Mouse (Mus musculus) 3T3-L1 (cell line): ENCODE data around the gene Il17rc.

Experiments used
- DNase-seq: peaks from one replicate; pipeline ENCODE4 v3.0.0-alpha.2; 2015; ENCODE audit warnings: low read depth, low spot score

Il17rc gene

GRCm38 (mm10) chr6:113495071-113495675, 23.9 kb downstream of the Il17rc start:
- DNase-seq = no peak

DNA sequence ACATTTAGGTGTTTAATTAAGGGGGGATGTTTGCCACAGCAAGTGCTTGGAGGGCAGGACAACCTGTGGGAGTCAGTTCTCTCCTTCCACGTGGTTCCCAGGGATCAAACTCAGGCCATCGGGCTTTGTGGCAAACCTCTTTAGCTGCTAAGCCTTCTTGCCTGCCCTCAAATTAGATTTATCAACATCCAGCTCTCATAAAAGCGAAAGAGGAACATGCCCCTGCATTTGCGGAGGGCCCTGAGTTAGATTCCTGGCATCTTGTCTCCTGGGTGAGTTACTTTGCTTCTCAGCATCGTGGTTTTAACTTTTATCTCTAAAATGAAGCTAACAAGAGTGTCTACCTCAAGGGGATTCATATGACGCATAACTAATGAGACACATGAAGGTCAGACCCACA, 28.1 kb downstream of the Il17rc start:
- DNase-seq = no peak

- no peak for DNase-seq
Measured at GRCm38 (mm10) chr6:113501388-113502084, 30.3 kb downstream of the Il17rc start, which contains the start of gene Prrt3. Gene Prrt3 (minus strand): TSS chr6:113501931.

DNA sequence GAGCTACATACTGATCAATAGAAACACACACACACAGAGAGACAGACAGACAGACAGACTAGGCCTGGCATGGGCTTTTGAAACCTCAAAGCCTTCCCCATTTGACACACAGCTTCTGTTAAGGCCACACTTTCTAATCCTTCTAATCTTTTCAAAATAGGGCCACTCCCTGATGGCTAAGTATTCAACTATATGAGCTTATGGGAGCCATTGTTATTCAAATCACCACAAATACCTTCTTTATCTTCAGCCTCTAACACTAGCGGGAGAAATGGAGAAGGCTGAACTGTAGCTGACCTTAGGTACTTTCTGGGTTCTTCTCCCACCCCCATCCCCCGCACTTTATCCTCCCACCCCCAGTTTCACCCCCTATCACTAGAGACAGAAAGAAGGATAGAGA, 31.6 kb downstream of the Il17rc start:
- DNase-seq = no peak

DNA sequence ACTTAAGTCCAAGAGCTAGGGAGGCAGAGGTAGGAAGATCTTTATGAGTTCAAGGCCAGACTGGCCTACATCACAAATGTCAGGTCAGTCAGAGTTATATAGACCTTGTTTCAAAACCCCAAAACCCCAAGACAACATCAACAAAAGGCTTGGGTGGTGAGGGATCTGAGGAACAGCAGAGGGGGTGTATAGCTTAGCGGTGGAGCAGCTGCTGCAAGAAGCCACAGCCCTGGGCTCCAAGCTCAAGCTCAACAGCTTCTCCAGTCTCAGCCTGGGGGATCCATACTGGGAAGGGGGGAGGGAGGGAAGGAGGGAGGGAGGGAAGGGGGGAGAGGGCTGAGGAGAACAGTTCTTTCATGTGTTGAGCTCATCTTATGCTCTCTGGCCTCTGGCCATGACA, 34.5 kb downstream of the Il17rc start:
- no peak for DNase-seq

DNA sequence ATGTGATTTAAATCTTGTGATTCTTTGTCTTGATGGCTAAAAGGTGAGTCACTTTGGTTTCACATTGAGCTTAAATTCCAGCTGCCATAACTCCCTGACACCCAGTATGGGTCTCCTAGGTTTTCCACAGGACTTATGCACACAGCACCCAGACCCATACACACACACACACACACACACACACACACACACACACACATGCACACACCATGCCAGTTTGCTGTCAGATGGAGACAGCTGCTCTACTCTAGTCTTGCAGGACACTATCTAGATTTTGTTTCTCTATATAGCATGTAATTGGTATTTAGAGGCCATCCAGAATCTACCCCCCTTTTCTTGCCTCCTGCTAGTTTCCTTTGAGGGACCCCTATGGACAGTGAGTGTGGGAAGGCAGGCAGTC, 35.9 kb downstream of the Il17rc start:
- DNase-seq = peak; percentile 57

DNA sequence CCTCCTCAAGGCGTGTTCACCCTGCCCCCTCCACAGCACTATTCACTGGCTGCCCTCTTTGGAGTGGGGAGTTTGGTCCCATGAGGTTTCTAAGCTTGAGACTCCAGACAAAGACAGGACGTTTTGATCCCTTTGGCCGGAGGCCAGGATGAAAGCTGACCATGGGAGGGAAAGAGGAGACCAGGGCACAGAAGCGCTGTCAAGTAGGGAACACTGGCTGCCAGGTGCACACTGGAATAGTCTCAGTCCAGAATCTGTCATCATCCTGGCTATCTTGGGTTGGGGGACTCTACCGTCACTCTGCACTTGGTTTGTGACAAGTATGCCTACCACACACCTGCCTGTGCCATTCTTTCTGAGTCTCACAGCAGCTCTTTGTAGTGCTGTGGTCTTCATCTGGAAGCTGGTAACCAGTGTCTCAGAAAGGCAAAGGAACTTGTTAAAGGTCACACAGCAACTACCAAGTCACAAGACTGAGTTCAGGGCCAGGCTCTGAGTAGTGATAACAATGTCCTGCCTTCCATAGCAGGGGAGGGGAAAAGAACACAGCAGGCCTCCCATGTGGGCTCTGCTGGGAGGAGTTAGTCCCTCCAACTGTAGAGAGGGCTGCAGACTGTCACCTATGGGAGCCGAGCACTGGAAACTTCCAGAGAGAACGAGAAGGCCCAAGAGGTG, 37.2 kb downstream of the Il17rc start:
- DNase-seq = peak; percentile 25

- DNase-seq = peak; percentile 38
Measured at GRCm38 (mm10) chr6:113508947-113509280, 37.7 kb downstream of the Il17rc start.

- no peak for DNase-seq
Measured at GRCm38 (mm10) chr6:113513944-113514343, 42.7 kb downstream of the Il17rc start.

- DNase-seq = no peak
Measured at GRCm38 (mm10) chr6:113514600-113514999, 43.4 kb downstream of the Il17rc start.

DNA sequence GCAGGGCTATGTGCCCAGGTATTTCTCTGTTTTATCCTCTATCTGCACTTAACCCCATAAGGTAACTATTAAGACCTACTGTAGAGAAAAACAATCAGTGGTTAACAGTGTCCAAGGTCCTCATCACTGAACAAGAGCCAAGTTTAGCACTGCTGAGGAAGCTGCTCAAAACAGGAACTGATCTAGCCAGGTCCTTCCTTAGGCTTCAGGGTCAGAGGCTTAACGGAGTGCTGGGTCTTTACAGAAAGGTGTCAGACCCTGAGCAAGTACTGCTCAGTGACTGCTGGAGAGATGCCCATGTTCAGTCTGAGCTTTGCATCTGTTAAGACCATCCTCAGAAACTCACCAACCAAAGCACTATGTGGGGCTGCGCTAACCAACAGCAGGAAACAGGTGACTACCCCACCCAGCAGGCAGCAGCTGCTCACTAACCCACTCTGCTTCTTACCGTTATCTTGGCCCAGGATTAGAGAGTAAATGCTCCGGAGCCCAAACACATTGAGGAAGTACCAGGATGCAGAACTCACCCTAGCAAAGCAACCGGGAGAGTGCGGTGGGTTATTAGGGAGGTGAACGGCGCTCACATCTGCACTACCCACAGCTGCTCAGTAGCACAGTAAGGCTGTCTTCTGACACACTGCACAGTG, 46.3 kb downstream of the Il17rc start:
- no peak for DNase-seq

- peak; percentile 88 for DNase-seq
Measured at GRCm38 (mm10) chr6:113522310-113522709, 51.1 kb downstream of the Il17rc start.

- DNase-seq = no peak
Measured at GRCm38 (mm10) chr6:113523420-113523819, 52.2 kb downstream of the Il17rc start.

DNA sequence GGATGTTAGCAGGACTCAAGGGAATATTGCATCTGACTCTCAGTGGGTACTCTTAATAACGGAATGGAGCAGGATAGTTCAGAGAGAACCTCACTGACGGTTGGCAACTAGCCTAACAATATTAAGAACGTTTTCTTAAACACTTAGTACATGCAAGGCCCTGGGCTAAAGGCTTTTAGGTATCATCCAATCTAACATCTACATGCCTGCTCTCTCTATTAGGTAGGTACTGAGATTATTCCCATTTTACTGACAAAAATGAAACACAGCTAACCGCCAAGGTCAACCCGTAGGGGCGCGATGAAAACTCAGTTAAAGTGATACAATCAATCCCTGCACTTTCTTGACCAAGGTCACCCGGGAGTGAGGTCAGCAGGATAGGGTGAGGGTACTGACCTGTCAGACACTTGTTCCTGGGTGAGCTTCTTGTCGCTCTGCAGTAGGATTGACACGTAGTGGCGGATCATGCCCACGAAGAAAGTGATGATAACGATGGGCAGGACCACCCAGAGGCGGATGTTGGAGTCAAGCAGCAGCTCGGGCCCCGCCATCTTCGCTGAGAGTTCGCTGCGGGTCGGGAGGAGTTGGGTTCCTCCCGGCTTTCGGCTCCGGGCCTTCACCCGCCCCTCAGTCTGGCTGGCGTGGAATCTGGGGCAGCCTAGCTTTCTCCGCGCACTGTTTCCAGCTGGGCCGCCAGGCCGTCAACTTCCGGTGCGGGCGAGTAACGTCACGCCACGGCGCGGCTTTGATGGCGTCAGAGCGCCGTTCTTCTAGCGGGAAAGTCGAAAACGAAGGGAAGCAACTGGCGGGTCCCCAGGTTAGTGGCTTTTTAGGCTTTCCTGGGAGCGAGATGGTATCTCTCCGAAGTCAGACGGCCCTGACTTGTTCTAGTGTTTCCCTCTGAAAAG, 60.0 kb downstream of the Il17rc start, which contains the start of the genes Emc3 and Fancd2:
Emc3 (minus strand) TSS at position 721 of the 908 bp plus-strand sequence.
Fancd2 (plus strand) TSS at position 751 of the 908 bp plus-strand sequence.
- peak; percentile 90 for DNase-seq

GRCm38 (mm10) chr6:113531840-113532404, 60.7 kb downstream of the Il17rc start:
- DNase-seq = peak; percentile 44
